Mouse (Mus musculus) thymus, adult 2 months (tissue): ENCODE results near the gene Flot1.

Experiments
- CTCF ChIP-seq: fragments of 200-500 bp; IDR thresholded peaks from 2 replicates; pipeline ENCODE4 v1.5.1; 2012; ENCODE audit warnings: mild to moderate bottlenecking, control low read depth, low read length, moderate library complexity, borderline replicate concordance; ENCODE audit not compliant: control insufficient read depth, poor library complexity, insufficient read depth; ENCODE audit errors: extremely low read depth
- POLR2A ChIP-seq: fragments of 200-500 bp; IDR thresholded peaks from 2 replicates; pipeline ENCODE4 v1.6.1; 2012; ENCODE audit warnings: mild to moderate bottlenecking, low read length, control low read depth, moderate library complexity; ENCODE audit not compliant: control insufficient read depth, poor library complexity, insufficient read depth; ENCODE audit errors: extremely low read depth

- TF ChIP-seq CTCF (no peak), POLR2A (no peak)
Measured at GRCm38 (mm10) chr17:35782398-35782797, 40.6 kb upstream of the Flot1 start.
